Mouse (Mus musculus) heart, embryonic 10.5 days (tissue): ENCODE measurements around the gene Smg1. TPM values are rescaled to one million over a fixed set of nuclear protein-coding genes. Genes with fewer than 3 reads are reported as not detected.
A peak's percentile ranks its signal among the peaks of the same experiment; 100 is the strongest.

Source experiments
- DNase-seq: peaks from one replicate; pipeline ENCODE4 v3.0.0-alpha.2; 2017; ENCODE audit warnings: low spot score
- H3K27ac ChIP-seq: fragments of 300-500 bp; sonication (generic); 2 replicates; pipeline ENCODE4 v1.5.1; 2016; ENCODE audit warnings: mild to moderate bottlenecking
- H3K27me3 ChIP-seq: fragments of 300-500 bp; sonication (generic); 2 replicates; pipeline ENCODE4 v1.6.1; 2016; ENCODE audit warnings: mild to moderate bottlenecking; ENCODE audit not compliant: poor library complexity, insufficient read depth, severe bottlenecking
- H3K36me3 ChIP-seq: fragments of 300-500 bp; sonication (generic); 2 replicates; pipeline ENCODE4 v1.6.1; 2016; ENCODE audit warnings: mild to moderate bottlenecking, moderate library complexity
- H3K4me1 ChIP-seq: fragments of 300-500 bp; sonication (generic); 2 replicates; pipeline ENCODE4 v1.6.1; 2016; ENCODE audit warnings: mild to moderate bottlenecking
- H3K4me3 ChIP-seq: fragments of 300-500 bp; sonication (generic); 2 replicates; pipeline ENCODE4 v1.5.1; 2016; ENCODE audit warnings: mild to moderate bottlenecking, moderate library complexity
- H3K9me3 ChIP-seq: fragments of 300-500 bp; sonication (generic); 2 replicates; pipeline ENCODE4 v1.6.1; 2016; ENCODE audit warnings: mild to moderate bottlenecking, moderate library complexity
- WGBS: fragments of 180-500 bp; shearing (Covaris S2); methylation state at CpG from one replicate; pipeline ENCODE4 v1.1.7; 2016; 5-methylcytosine and 5-hydroxymethylcytosine counted together
- polyA plus RNA-seq: library from polyadenylated mRNA; unstranded; fragments of >200 nt; fragmentation: Nextera tagmentation; extraction: Ambion mirVana; gene quantifications from 2 replicates; pipeline ENCODE4 v1.2.1, GENCODE M21; 2016

Smg1 gene
- polyA plus RNA-seq, 1 experiment from 2014 or later: 12.4 TPM

- DNase-seq: no peak
- Histone ChIP-seq H3K4me1 (peaks cover 19% of the 10 kb centered on the region), H3K27ac (no peak overlapping the region), H3K27me3 (no peaks in the 10 kb centered on the region), H3K36me3 (peaks cover 69% of the 10 kb centered on the region), H3K9me3 (no peaks in the 10 kb centered on the region), H3K4me3 (no peak overlapping the region)
- WGBS: 91% methylated on average over 4 of the region's 4 CpGs
These were observed 119.7 kb downstream of the Smg1 start for GRCm38 (mm10) chr7:118123512-118124411.

DNA sequence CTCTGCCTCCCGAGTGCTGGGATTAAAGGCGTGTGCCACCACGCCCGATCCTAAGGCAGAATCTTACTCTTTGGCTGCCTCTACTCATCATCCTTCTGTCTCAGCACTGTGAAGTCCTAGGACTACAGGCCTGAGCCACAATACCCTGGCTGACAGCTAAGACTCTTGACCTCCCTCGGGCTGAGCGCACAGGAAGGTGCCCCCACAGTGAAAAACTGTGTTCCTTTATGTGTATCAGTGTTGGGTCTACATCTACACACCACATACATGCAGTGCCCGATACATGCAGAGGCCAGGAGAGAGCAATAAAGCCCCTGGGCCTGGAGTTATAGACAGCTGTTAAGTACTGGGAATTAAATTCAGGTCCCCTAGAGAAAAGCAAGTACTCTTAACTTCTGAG, 121.2 kb downstream of the Smg1 start:
- 94% methylated on average over 7 of the region's 7 CpGs for WGBS
- H3K9me3 ChIP-seq: no peaks in the 10 kb centered on the region
- peaks cover 8% of the 10 kb centered on the region; the same call in 1 of the 2 replicates for H3K4me1 ChIP-seq
- no peak overlapping the region for H3K4me3 ChIP-seq
- no peaks in the 10 kb centered on the region for H3K27me3 ChIP-seq
- no peak for DNase-seq
- H3K27ac ChIP-seq: no peak overlapping the region
- peaks cover 79% of the 10 kb centered on the region for H3K36me3 ChIP-seq

DNA sequence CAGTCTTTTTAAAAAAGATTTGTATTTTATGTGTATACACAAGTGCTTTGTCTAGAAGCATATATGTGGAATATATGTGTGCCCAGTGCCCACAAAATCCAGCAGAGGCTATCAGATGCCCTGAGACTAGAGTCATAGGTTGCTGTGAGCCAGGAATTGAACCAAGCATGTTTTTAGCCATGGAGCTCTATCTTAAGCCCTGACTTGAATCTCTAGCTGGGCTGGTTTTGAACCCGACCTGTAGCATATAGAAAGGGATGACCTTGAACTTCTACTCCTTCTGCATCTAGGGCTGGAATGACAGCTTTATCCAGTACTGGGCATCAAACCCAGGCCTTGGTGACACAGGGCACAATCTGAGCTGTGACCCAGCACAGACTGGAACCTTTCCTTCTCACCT, 122.8 kb downstream of the Smg1 start:
- H3K27me3 ChIP-seq: no peaks in the 10 kb centered on the region
- H3K4me3 ChIP-seq: no peak overlapping the region
- peaks cover 67% of the 10 kb centered on the region for H3K36me3 ChIP-seq
- 0 out of 2 replicates have a peak, but pooled peaks cover 4% of the 10 kb centered on the region for H3K4me1 ChIP-seq
- peak; percentile 53 for DNase-seq
- WGBS: 71% methylated on average over 1 of the region's 1 CpGs
- no peaks in the 10 kb centered on the region for H3K9me3 ChIP-seq
- no peak overlapping the region for H3K27ac ChIP-seq

- H3K36me3 ChIP-seq: peaks cover 66% of the 10 kb centered on the region
- 85% methylated on average over 5 of the region's 5 CpGs for WGBS
- 0 out of 2 replicates have a peak, but pooled peaks cover 4% of the 10 kb centered on the region for H3K4me1 ChIP-seq
- no peak for DNase-seq
- no peaks in the 10 kb centered on the region for H3K27me3 ChIP-seq
- H3K27ac ChIP-seq: no peak overlapping the region
- H3K4me3 ChIP-seq: no peak overlapping the region
- no peaks in the 10 kb centered on the region for H3K9me3 ChIP-seq
These were observed 123.5 kb downstream of the Smg1 start for GRCm38 (mm10) chr7:118119946-118120345.

DNA sequence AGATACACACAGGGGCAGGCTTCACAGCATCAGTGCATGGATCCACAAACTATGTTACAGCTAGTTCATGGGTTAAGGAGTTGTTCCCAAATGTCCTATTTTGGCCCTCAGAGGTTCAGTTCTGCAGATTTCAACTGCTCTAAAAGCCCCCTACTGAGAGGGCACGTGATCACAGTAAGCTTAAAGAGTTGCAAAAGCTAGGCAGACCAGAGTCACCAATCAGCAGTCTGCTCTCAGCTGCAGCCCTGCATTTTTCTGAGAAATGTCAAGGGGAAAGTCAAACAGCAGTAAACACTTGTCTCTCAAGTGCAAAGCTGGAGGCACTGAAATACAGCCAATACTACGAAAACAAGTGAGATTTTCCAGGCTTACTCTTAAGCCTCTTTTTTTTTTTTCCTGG, 124.3 kb downstream of the Smg1 start:
- 70% methylated on average over 2 of the region's 2 CpGs for WGBS
- Histone ChIP-seq H3K27ac (no peak overlapping the region), H3K4me3 (no peak overlapping the region), H3K36me3 (peaks cover 66% of the 10 kb centered on the region), H3K9me3 (no peaks in the 10 kb centered on the region), H3K4me1 (peaks cover 10% of the 10 kb centered on the region), H3K27me3 (no peaks in the 10 kb centered on the region)
- peak; percentile 17 for DNase-seq

GRCm38 (mm10) chr7:118118426-118118825, 125.0 kb downstream of the Smg1 start:
- no peak for DNase-seq
- 80% methylated on average over 3 of the region's 3 CpGs for WGBS
- peaks cover 67% of the 10 kb centered on the region for H3K36me3 ChIP-seq

GRCm38 (mm10) chr7:118117539-118118210, 125.8 kb downstream of the Smg1 start:
- Histone ChIP-seq H3K27me3 (no peaks in the 10 kb centered on the region), H3K4me3 (no peak overlapping the region), H3K27ac (peak overlapping the region; percentile 10; the same call in 1 of the 2 replicates), H3K4me1 (peaks cover 20% of the 10 kb centered on the region), H3K9me3 (no peaks in the 10 kb centered on the region), H3K36me3 (peaks cover 68% of the 10 kb centered on the region)
- no peak for DNase-seq
- WGBS: 68% methylated on average over 4 of the region's 4 CpGs

More at GRCm38 (mm10) chr7:118118426-118118825, 125.0 kb downstream of the Smg1 start:
- Histone ChIP-seq H3K4me3 (no peak overlapping the region), H3K27me3 (no peaks in the 10 kb centered on the region), H3K9me3 (no peaks in the 10 kb centered on the region), H3K27ac (no peak overlapping the region), H3K4me1 (peaks cover 13% of the 10 kb centered on the region)

DNA sequence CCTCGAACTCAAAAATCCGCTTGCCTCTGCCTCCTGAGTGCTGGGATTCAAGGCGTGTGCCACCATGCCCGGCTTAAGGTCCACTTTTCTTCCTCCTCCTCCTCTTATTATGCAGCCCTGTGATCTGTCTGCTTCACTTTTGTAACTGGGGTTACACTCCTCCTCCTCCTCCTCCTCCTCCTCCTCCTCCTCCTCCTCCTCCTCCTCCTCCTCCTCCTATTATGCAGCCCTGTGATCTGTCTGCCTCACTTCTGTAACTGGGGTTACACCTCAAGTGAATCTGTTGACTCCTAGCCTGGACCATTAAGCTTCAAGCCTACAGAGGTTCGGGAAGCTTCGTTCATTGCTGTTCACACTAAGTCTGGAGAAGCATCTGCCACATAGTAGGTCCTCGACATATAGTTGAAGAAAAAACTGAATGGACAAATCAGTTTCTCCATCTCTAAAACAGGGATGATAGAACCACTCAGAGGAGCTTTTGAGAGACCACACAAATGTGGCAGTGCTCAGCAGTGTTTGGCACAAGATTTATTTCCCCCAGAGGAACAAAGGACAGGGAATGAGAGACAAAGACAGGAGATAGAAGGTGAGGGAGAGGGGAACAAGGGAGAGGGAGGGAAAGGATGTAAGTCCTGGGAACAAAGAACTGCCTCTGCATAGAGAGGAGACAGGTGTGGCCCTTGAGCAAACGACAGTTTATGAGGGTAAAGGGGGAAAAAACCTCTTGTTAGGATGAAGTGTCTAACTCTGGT, 126.5 kb downstream of the Smg1 start:
- DNase-seq: peak; percentile 55
- Histone ChIP-seq H3K4me3 (peak overlapping the region; percentile 99), H3K4me1 (peaks cover 25% of the 10 kb centered on the region), H3K27me3 (no peaks in the 10 kb centered on the region), H3K36me3 (peaks cover 68% of the 10 kb centered on the region), H3K9me3 (no peaks in the 10 kb centered on the region), H3K27ac (no peak overlapping the region; the same call in 1 of the 2 replicates)
- 12% methylated on average over 8 of the region's 8 CpGs for WGBS

DNA sequence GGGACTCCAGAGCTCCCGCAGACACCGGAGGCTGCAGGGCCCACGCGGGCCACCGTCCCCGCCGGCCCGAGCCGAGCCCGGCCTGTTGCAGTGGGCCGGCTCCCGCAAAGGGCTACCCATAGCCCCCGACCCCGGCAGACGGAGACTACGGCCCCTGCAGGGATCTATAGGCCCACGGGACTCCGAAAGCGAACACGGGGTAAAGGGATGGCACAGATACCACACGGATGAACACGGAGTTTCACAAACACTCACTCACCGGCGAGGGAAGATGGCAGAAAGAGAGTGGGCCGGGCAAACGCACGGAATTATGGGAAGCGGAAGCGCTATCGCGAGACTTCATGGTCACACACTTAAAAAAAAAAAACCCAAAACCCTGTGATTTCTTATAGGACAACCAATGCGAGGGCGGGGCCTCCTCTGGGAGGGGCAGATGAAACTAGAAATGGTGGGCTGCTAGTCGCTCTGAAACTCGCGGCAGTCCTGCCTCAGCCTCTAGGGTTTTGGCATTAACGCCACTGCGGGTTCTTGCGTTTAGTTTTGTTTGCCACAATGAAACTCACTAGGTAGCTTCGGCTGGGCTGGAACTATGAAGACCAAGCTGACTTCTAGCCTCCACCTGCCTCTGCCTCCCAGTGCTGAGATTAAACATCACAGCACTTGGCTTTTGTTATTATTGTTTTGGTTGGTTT, 127.4 kb downstream of the Smg1 start, which contains the start of gene Rps15a:
TSS of gene Rps15a (minus strand) at position 312 of the 692 bp plus-strand sequence.
- peaks cover 69% of the 10 kb centered on the region for H3K36me3 ChIP-seq
- DNase-seq: peak; percentile 95
- H3K4me3 ChIP-seq: peak within 1 kb of the TSS; percentile 99
- WGBS: 0% methylated on average over 40 of the region's 40 CpGs
- peaks cover 31% of the 10 kb centered on the region for H3K4me1 ChIP-seq
- no peaks in the 10 kb centered on the region for H3K9me3 ChIP-seq
- peak within 1 kb of the TSS; percentile 99 for H3K27ac ChIP-seq
- H3K27me3 ChIP-seq: no peaks in the 10 kb centered on the region

- WGBS: under 1% methylated on average over 20 of the region's 20 CpGs
- Histone ChIP-seq H3K27me3 (no peaks in the 10 kb centered on the region), H3K27ac (peak overlapping the region; percentile 99), H3K4me1 (peaks cover 31% of the 10 kb centered on the region), H3K4me3 (peak overlapping the region; percentile 99), H3K9me3 (no peaks in the 10 kb centered on the region), H3K36me3 (peaks cover 69% of the 10 kb centered on the region)
- no peak for DNase-seq
These were observed 128.0 kb downstream of the Smg1 start for GRCm38 (mm10) chr7:118115533-118115876.

DNA sequence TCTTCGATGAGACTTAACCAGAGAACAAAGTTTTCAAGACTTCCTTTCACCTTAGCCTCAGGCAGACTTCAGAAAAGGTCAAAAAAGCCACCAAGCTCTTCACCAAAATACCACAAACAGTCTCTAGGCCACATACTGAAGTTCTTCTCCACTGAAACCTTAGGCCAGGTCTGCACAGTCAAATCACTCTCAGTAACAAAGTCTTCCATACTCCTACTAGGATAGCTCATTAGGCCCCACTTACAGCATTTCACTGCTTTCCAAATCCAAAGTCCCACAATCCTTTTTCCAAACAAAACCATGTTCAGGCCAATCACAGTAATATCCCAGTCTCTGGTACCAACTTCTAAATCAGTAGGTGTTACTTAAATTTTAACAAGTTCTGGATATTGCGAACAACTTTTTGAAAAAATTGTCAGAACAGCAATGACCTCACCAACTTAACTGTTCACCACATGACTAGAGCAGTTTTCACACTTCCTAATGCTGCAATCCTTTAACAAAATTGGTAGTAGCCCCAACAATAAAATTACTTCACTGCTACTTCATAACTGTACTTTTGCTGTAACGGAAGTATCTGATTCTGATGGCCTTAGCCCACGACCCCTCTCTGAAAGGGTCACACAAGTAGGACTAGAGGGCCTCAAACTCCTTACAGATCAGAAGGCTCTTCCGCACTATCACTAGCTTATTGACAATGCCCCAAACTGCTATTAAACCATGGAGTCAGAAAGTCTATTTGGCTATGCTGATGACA, 129.8 kb downstream of the Smg1 start:
- H3K36me3 ChIP-seq: peaks cover 70% of the 10 kb centered on the region
- H3K4me1 ChIP-seq: peaks cover 31% of the 10 kb centered on the region
- H3K9me3 ChIP-seq: no peaks in the 10 kb centered on the region
- no peak overlapping the region for H3K27ac ChIP-seq
- no peaks in the 10 kb centered on the region for H3K27me3 ChIP-seq
- H3K4me3 ChIP-seq: peak overlapping the region; percentile 99
- no peak for DNase-seq
- 66% methylated on average over 5 of the region's 5 CpGs for WGBS
